Mouse (Mus musculus): Measurements from ENCODE around the gene Shroom3. TPM values are rescaled to one million over a fixed set of nuclear protein-coding genes. Genes with fewer than 3 reads are reported as not detected.

The Shroom3 gene
- polyA plus RNA-seq, 1 experiment from 2014 or later, result 8.3 TPM

GRCm38 (mm10) chr5:92861416-92862112, 178.3 kb downstream of the Shroom3 start:
- Histone ChIP-seq H3K4me1 (ENCODE audit: control insufficient read depth, insufficient read depth, low read length) (no peaks in the 10 kb centered on the region), H3K4me2 (replicated peaks; ENCODE audit: low read depth, low read length) (no peak overlapping the region), H3K27ac (ENCODE audit: low read length) (no peak overlapping the region), H3K9me3 (ENCODE audit: control insufficient read depth, low read depth, low read length) (no peaks in the 10 kb centered on the region), H3K4me3 (ENCODE audit: low read depth, low read length) (no peak overlapping the region), H3K27me3 (ENCODE audit: control insufficient read depth, insufficient read depth, low read length) (no peaks in the 10 kb centered on the region), H3K9ac (replicated peaks; ENCODE audit: low read depth, low read length) (no peak overlapping the region), H3K36me3 (ENCODE audit: control insufficient read depth, insufficient read depth, low read length) (no peaks in the 10 kb centered on the region)
- WGBS, result 53% methylated on average over 10 of the region's 10 CpGs
- ATAC-seq (ENCODE audit: insufficient number of reproducible peaks, insufficient read depth, low FRiP score, low read depth), result peak; percentile 72

DNA sequence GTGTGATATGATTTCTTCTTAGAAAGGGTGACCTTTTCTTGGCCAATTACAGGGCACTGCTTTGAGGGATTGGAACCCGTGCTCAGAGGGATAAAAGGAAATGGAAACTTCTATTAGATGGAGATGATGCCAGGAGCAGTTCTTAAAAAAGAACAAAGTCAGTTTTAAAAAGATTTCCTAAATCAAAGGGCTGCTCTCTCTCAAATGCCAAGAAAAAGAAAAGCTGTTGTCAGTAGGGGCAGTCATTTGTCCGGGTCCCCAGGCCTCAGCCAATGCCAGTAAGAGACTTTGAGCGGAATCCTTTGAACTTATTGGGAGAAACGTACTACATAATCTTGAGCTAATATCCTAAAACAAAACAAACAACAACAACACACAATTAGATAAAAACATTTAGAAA, 181.9 kb downstream of the Shroom3 start:
- no peaks in the 10 kb centered on the region for H3K27me3 ChIP-seq (ENCODE audit: control insufficient read depth, insufficient read depth, low read length)
- no peak overlapping the region for H3K4me3 ChIP-seq (ENCODE audit: low read depth, low read length)
- no peak overlapping the region for H3K27ac ChIP-seq (ENCODE audit: low read length)
- H3K9ac ChIP-seq (replicated peaks; ENCODE audit: low read depth, low read length), result no peak overlapping the region
- H3K36me3 ChIP-seq (ENCODE audit: control insufficient read depth, insufficient read depth, low read length), result no peaks in the 10 kb centered on the region
- 65% methylated on average over 4 of the region's 4 CpGs for WGBS
- ATAC-seq (ENCODE audit: insufficient number of reproducible peaks, insufficient read depth, low FRiP score, low read depth), result no peak
- H3K4me1 ChIP-seq (ENCODE audit: control insufficient read depth, insufficient read depth, low read length), result no peaks in the 10 kb centered on the region
- no peaks in the 10 kb centered on the region for H3K9me3 ChIP-seq (ENCODE audit: control insufficient read depth, low read depth, low read length)
- no peak overlapping the region for H3K4me2 ChIP-seq (replicated peaks; ENCODE audit: low read depth, low read length)

- 61% methylated on average over 8 of the region's 8 CpGs for WGBS
- no peaks in the 10 kb centered on the region for H3K36me3 ChIP-seq (ENCODE audit: control insufficient read depth, insufficient read depth, low read length)
- H3K4me1 ChIP-seq (ENCODE audit: control insufficient read depth, insufficient read depth, low read length), result no peaks in the 10 kb centered on the region
- H3K9me3 ChIP-seq (ENCODE audit: control insufficient read depth, low read depth, low read length), result no peaks in the 10 kb centered on the region
- H3K4me2 ChIP-seq (replicated peaks; ENCODE audit: low read depth, low read length), result no peak overlapping the region
- H3K27me3 ChIP-seq (ENCODE audit: control insufficient read depth, insufficient read depth, low read length), result no peaks in the 10 kb centered on the region
- no peak overlapping the region for H3K27ac ChIP-seq (ENCODE audit: low read length)
- ATAC-seq (ENCODE audit: insufficient number of reproducible peaks, insufficient read depth, low FRiP score, low read depth), result no peak
- no peak overlapping the region for H3K9ac ChIP-seq (replicated peaks; ENCODE audit: low read depth, low read length)
- H3K4me3 ChIP-seq (ENCODE audit: low read depth, low read length), result no peak overlapping the region
Observed at GRCm38 (mm10) chr5:92866546-92866945, 183.3 kb downstream of the Shroom3 start.

GRCm38 (mm10) chr5:92867253-92867652, 184.0 kb downstream of the Shroom3 start:
- no peaks in the 10 kb centered on the region for H3K9me3 ChIP-seq (ENCODE audit: control insufficient read depth, low read depth, low read length)
- WGBS, result 45% methylated on average over 4 of the region's 4 CpGs
- no peak overlapping the region for H3K4me3 ChIP-seq (ENCODE audit: low read depth, low read length)
- no peak overlapping the region for H3K27ac ChIP-seq (ENCODE audit: low read length)
- H3K36me3 ChIP-seq (ENCODE audit: control insufficient read depth, insufficient read depth, low read length), result no peaks in the 10 kb centered on the region
- no peaks in the 10 kb centered on the region for H3K27me3 ChIP-seq (ENCODE audit: control insufficient read depth, insufficient read depth, low read length)
- ATAC-seq (ENCODE audit: insufficient number of reproducible peaks, insufficient read depth, low FRiP score, low read depth), result no peak
- H3K4me2 ChIP-seq (replicated peaks; ENCODE audit: low read depth, low read length), result no peak overlapping the region
- H3K9ac ChIP-seq (replicated peaks; ENCODE audit: low read depth, low read length), result no peak overlapping the region
- no peaks in the 10 kb centered on the region for H3K4me1 ChIP-seq (ENCODE audit: control insufficient read depth, insufficient read depth, low read length)

DNA sequence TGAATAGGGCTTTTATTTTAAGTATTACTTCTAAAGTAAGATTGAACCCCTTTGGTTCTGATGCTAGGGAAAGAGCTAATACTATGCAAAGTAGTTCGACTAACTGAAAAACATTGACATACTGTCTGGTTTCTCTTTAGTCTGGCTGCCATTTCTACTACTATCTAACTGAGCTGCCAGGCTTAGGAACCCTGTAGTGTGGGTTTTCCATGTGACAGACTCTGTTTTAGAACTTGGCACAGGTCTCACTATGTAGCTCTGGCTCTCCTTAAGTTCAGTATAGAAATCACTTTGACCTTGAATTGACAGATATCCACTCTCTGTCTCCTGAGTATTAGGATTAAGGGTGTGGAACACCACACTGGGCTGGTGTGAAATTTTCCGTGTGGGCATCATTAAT, 185.0 kb downstream of the Shroom3 start:
- Histone ChIP-seq H3K4me1 (ENCODE audit: control insufficient read depth, insufficient read depth, low read length) (no peaks in the 10 kb centered on the region), H3K9me3 (ENCODE audit: control insufficient read depth, low read depth, low read length) (no peaks in the 10 kb centered on the region), H3K4me3 (ENCODE audit: low read depth, low read length) (no peak overlapping the region), H3K4me2 (replicated peaks; ENCODE audit: low read depth, low read length) (no peak overlapping the region), H3K9ac (replicated peaks; ENCODE audit: low read depth, low read length) (no peak overlapping the region), H3K27me3 (ENCODE audit: control insufficient read depth, insufficient read depth, low read length) (no peaks in the 10 kb centered on the region), H3K27ac (ENCODE audit: low read length) (no peak overlapping the region), H3K36me3 (ENCODE audit: control insufficient read depth, insufficient read depth, low read length) (no peaks in the 10 kb centered on the region)
- 73% methylated on average over 2 of the region's 2 CpGs for WGBS
- no peak for ATAC-seq (ENCODE audit: insufficient number of reproducible peaks, insufficient read depth, low FRiP score, low read depth)

DNA sequence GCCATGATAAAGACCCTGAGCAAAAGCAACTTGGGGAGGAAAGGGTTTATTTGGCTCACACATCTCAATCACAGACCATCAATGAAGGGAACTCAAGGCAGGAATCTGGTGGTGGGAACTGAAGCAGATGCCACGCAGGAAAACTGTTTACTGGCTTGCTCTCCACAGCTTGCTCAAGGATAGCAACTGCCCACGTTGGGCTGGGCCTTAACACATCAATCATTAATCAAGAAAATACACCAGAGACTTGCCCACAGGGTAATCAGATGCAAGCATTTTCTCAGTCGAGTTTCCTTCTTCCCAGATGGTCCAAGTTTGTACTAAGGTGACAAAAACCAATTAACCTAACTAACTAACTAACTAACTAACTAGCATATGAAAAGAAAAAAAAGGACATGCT, 187.8 kb downstream of the Shroom3 start:
- Histone ChIP-seq H3K27ac (ENCODE audit: low read length) (no peak overlapping the region), H3K36me3 (ENCODE audit: control insufficient read depth, insufficient read depth, low read length) (no peaks in the 10 kb centered on the region), H3K4me2 (replicated peaks; ENCODE audit: low read depth, low read length) (no peak overlapping the region), H3K27me3 (ENCODE audit: control insufficient read depth, insufficient read depth, low read length) (no peaks in the 10 kb centered on the region), H3K9me3 (ENCODE audit: control insufficient read depth, low read depth, low read length) (no peaks in the 10 kb centered on the region), H3K4me1 (ENCODE audit: control insufficient read depth, insufficient read depth, low read length) (0 out of 2 replicates have a peak, but pooled peaks cover 3% of the 10 kb centered on the region), H3K4me3 (ENCODE audit: low read depth, low read length) (no peak overlapping the region), H3K9ac (replicated peaks; ENCODE audit: low read depth, low read length) (no peak overlapping the region)
- no peak for ATAC-seq (ENCODE audit: insufficient number of reproducible peaks, insufficient read depth, low FRiP score, low read depth)
- 19% methylated on average over 3 of the region's 3 CpGs for WGBS

- H3K27ac ChIP-seq (ENCODE audit: low read length), result no peak overlapping the region
- WGBS, result 81% methylated on average over 4 of the region's 4 CpGs
- H3K9me3 ChIP-seq (ENCODE audit: control insufficient read depth, low read depth, low read length), result no peaks in the 10 kb centered on the region
- H3K4me1 ChIP-seq (ENCODE audit: control insufficient read depth, insufficient read depth, low read length), result 0 out of 2 replicates have a peak, but pooled peaks cover 3% of the 10 kb centered on the region
- no peak overlapping the region for H3K4me3 ChIP-seq (ENCODE audit: low read depth, low read length)
- H3K27me3 ChIP-seq (ENCODE audit: control insufficient read depth, insufficient read depth, low read length), result no peaks in the 10 kb centered on the region
- no peaks in the 10 kb centered on the region for H3K36me3 ChIP-seq (ENCODE audit: control insufficient read depth, insufficient read depth, low read length)
- H3K9ac ChIP-seq (replicated peaks; ENCODE audit: low read depth, low read length), result no peak overlapping the region
- no peak for ATAC-seq (ENCODE audit: insufficient number of reproducible peaks, insufficient read depth, low FRiP score, low read depth)
- no peak overlapping the region for H3K4me2 ChIP-seq (replicated peaks; ENCODE audit: low read depth, low read length)
Observed at GRCm38 (mm10) chr5:92872182-92872581, 188.9 kb downstream of the Shroom3 start.

- 0 out of 2 replicates have a peak, but pooled peaks cover 3% of the 10 kb centered on the region for H3K4me1 ChIP-seq (ENCODE audit: control insufficient read depth, insufficient read depth, low read length)
- H3K36me3 ChIP-seq (ENCODE audit: control insufficient read depth, insufficient read depth, low read length), result no peaks in the 10 kb centered on the region
- no peak overlapping the region for H3K4me3 ChIP-seq (ENCODE audit: low read depth, low read length)
- H3K27ac ChIP-seq (ENCODE audit: low read length), result no peak overlapping the region
- 57% methylated on average over 2 of the region's 2 CpGs for WGBS
- ATAC-seq (ENCODE audit: insufficient number of reproducible peaks, insufficient read depth, low FRiP score, low read depth), result no peak
- no peak overlapping the region for H3K9ac ChIP-seq (replicated peaks; ENCODE audit: low read depth, low read length)
- H3K4me2 ChIP-seq (replicated peaks; ENCODE audit: low read depth, low read length), result no peak overlapping the region
- no peaks in the 10 kb centered on the region for H3K27me3 ChIP-seq (ENCODE audit: control insufficient read depth, insufficient read depth, low read length)
- no peaks in the 10 kb centered on the region for H3K9me3 ChIP-seq (ENCODE audit: control insufficient read depth, low read depth, low read length)
Observed at GRCm38 (mm10) chr5:92872991-92873390, 189.8 kb downstream of the Shroom3 start.

GRCm38 (mm10) chr5:92873518-92873917, 190.3 kb downstream of the Shroom3 start:
- Histone ChIP-seq H3K27me3 (ENCODE audit: control insufficient read depth, insufficient read depth, low read length) (no peaks in the 10 kb centered on the region), H3K4me2 (replicated peaks; ENCODE audit: low read depth, low read length) (no peak overlapping the region), H3K27ac (ENCODE audit: low read length) (no peak overlapping the region), H3K4me1 (ENCODE audit: control insufficient read depth, insufficient read depth, low read length) (0 out of 2 replicates have a peak, but pooled peaks cover 3% of the 10 kb centered on the region), H3K4me3 (ENCODE audit: low read depth, low read length) (no peak overlapping the region), H3K9me3 (ENCODE audit: control insufficient read depth, low read depth, low read length) (no peaks in the 10 kb centered on the region), H3K36me3 (ENCODE audit: control insufficient read depth, insufficient read depth, low read length) (no peaks in the 10 kb centered on the region), H3K9ac (replicated peaks; ENCODE audit: low read depth, low read length) (no peak overlapping the region)
- no peak for ATAC-seq (ENCODE audit: insufficient number of reproducible peaks, insufficient read depth, low FRiP score, low read depth)

Data from stomach, embryonic 14.5 days (tissue).